16 mouse cellular contexts compared by ENCODE assay signal in the genomic region with DNA sequence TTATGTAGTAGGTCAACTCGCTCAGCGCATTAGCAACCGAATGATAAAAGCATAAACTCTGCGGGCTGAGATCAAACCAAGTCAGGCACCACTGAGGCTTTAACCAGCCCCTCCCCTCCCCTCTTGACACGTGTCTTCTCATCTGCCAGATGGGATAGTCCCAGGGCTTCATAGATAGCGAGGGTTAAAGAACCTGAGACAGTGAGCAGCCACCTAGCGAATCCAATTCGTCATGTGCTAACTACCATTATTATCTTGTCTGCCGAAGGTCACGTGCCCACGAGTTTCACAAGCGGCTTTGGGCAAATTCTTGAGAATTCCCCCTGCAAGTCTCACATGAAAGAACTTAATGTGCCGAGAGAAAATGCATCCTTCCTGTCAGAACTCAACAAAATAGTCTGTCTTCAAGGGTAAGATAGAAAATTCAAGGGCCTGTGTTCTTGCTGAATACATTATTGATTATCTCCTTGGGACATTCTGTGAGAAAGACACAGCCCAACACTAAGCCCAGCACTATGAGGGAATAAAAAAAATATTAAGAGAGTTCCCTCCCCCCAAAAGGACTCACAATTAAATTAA. TPM values are rescaled to one million over a fixed set of nuclear protein-coding genes. Genes with fewer than 3 reads are reported as not detected.
DNase-seq lines count a peak whose midpoint lies in the region; ATAC-seq lines count a peak whose summit lies in the region.
"Had no signal": no experiment of that assay in that cellular context is flagged by ENCODE, and none has a peak within 500 bp of the region (broad histone marks: within the 10 kb centered on the region; RNA-seq: fewer than 3 reads in every experiment).

No protein-coding gene starts in this region.

- no peak overlapping the region for H3K4me2 ChIP-seq in embryonic facial prominence, embryonic 14.5 days (ENCODE audit: low read depth, low read length)
- H3K4me2 ChIP-seq: forebrain, embryonic 12.5 days had no signal

- H3K27ac ChIP-seq in embryonic facial prominence, embryonic 14.5 days (replicated peaks; ENCODE audit: low read depth, low read length) = no peak overlapping the region
- no peak overlapping the region for H3K27ac ChIP-seq in embryonic facial prominence, embryonic 10.5 days (replicated peaks)
- H3K27ac ChIP-seq: embryonic facial prominence, embryonic 12.5 days; forebrain, embryonic 12.5 days; macrophage had no signal

- H3K4me1 ChIP-seq in embryonic facial prominence, embryonic 14.5 days (ENCODE audit: control insufficient read depth, insufficient read depth, low read length) = peaks cover 19% of the 10 kb centered on the region
- peaks cover 63% of the 10 kb centered on the region for H3K4me1 ChIP-seq in embryonic facial prominence, embryonic 10.5 days

- peaks cover 23% of the 10 kb centered on the region for H3K36me3 ChIP-seq in embryonic facial prominence, embryonic 14.5 days (ENCODE audit: control insufficient read depth, insufficient read depth, low read length)
- peaks cover 25% of the 10 kb centered on the region for H3K36me3 ChIP-seq in embryonic facial prominence, embryonic 10.5 days (replicated peaks)

- H3K9ac ChIP-seq in embryonic facial prominence, embryonic 14.5 days (ENCODE audit: low read depth, low read length) = 0 out of 2 replicates have a peak overlapping the region, but pooled peaks have one; percentile 5
- H3K9ac ChIP-seq: embryonic facial prominence, embryonic 12.5 days; forebrain, embryonic 12.5 days had no signal

- H3K9me3 ChIP-seq in embryonic facial prominence, embryonic 14.5 days (ENCODE audit: control insufficient read depth, low read length) = no peaks in the 10 kb centered on the region
- H3K9me3 ChIP-seq in embryonic facial prominence, embryonic 10.5 days = no peaks in the 10 kb centered on the region
- H3K9me3 ChIP-seq: embryonic facial prominence, embryonic 12.5 days; forebrain, embryonic 12.5 days had no signal

- H3K4me3 ChIP-seq in embryonic facial prominence, embryonic 14.5 days (ENCODE audit: low read depth, low read length) = no peak overlapping the region
- no peak overlapping the region for H3K4me3 ChIP-seq in embryonic facial prominence, embryonic 10.5 days
- H3K4me3 ChIP-seq: embryonic facial prominence, embryonic 12.5 days had no signal

- DNase-seq in embryonic facial prominence, embryonic 14.5 days (ENCODE audit: low spot score) = no peak
- no peak for DNase-seq in embryonic facial prominence, embryonic 10.5 days (ENCODE audit: low spot score)
- peak; percentile 71 for DNase-seq in thymus, postnatal 0 days (ENCODE audit: low spot score)
- no peak for DNase-seq in thymus, adult 18-20 months
- peak; percentile 32 for DNase-seq in yolk sac, embryonic 10.5 days (ENCODE audit: low spot score)
- no peak for DNase-seq in kidney, postnatal 10 days
- DNase-seq in layer of hippocampus, adult 9-11 months = no peak
- DNase-seq: adrenal gland, adult 8-10 months; B cell, adult 2 months; gastrocnemius, postnatal 36 days had no signal

- WGBS in embryonic facial prominence, embryonic 14.5 days = 40% methylated on average over 13 of the region's 13 CpGs
- 52% methylated on average over 13 of the region's 13 CpGs for WGBS in embryonic facial prominence, embryonic 10.5 days

- H3K27me3 ChIP-seq in embryonic facial prominence, embryonic 14.5 days (replicated peaks; ENCODE audit: control insufficient read depth, insufficient read depth, low read length) = no peaks in the 10 kb centered on the region; the same call in 1 of the 2 replicates
- H3K27me3 ChIP-seq in embryonic facial prominence, embryonic 10.5 days (replicated peaks; ENCODE audit: low read depth, poor library complexity, severe bottlenecking) = peaks cover 6% of the 10 kb centered on the region; the same call in 1 of the 2 replicates
- H3K27me3 ChIP-seq: embryonic facial prominence, embryonic 12.5 days; Patski had no signal

- no peak for ATAC-seq in embryonic facial prominence, embryonic 14.5 days (ENCODE audit: low read depth)
- peak; percentile 41 for ATAC-seq in inflammation-experienced regulatory T-cells, adult 6 months
- ATAC-seq: intestine, embryonic 16.5 days; Patski had no signal

RNA-seq across cellular contexts. Expression of gene Cygb, which starts 15.8 kb away (rescaled TPM):
- polyA plus RNA-seq in embryonic facial prominence, embryonic 14.5 days (2014; fragmentation: Nextera tagmentation; extraction: Ambion mirVana) = 17.8 and 20.5 TPM in 2 replicates
- 5.0 and 5.7 TPM in 2 replicates for polyA plus RNA-seq in embryonic facial prominence, embryonic 10.5 days (2016; fragmentation: Nextera tagmentation; extraction: Ambion mirVana)
- 7.9 and 8.1 TPM in 2 replicates for polyA plus RNA-seq in thymus, postnatal 0 days (2015; fragmentation: Nextera tagmentation; extraction: Ambion mirVana)
- polyA plus RNA-seq in inflammation-experienced regulatory T-cells, adult 6 months (2017; shearing (Covaris generic)) = under 1 TPM in 2 of 3 experiments, not detected in 1; 0.24 to 0.32 TPM
- polyA plus RNA-seq: macrophage had no signal

RNA-seq across cellular contexts. Expression of gene Prcd, which starts 16.5 kb away (rescaled TPM):
- polyA plus RNA-seq in embryonic facial prominence, embryonic 14.5 days (2014; fragmentation: Nextera tagmentation; extraction: Ambion mirVana) = 0.84 and 2.3 TPM in 2 replicates
- 0.76 and 1.2 TPM in 2 replicates for polyA plus RNA-seq in embryonic facial prominence, embryonic 10.5 days (2016; fragmentation: Nextera tagmentation; extraction: Ambion mirVana)
- 0.27 and 0.57 TPM in 2 replicates for polyA plus RNA-seq in thymus, postnatal 0 days (2015; fragmentation: Nextera tagmentation; extraction: Ambion mirVana)
- not detected for polyA plus RNA-seq in inflammation-experienced regulatory T-cells, adult 6 months (2017; shearing (Covaris generic))
- polyA plus RNA-seq: macrophage had no signal

RNA-seq across cellular contexts. Expression of gene Rhbdf2, which starts 43.1 kb away (rescaled TPM):
- polyA plus RNA-seq in embryonic facial prominence, embryonic 14.5 days (2014; fragmentation: Nextera tagmentation; extraction: Ambion mirVana) = 3.6 and 4.4 TPM in 2 replicates
- polyA plus RNA-seq in embryonic facial prominence, embryonic 10.5 days (2016; fragmentation: Nextera tagmentation; extraction: Ambion mirVana) = 5.5 and 6.1 TPM in 2 replicates
- 8.8 and 11.2 TPM in 2 replicates for polyA plus RNA-seq in thymus, postnatal 0 days (2015; fragmentation: Nextera tagmentation; extraction: Ambion mirVana)
- 1 to 10 TPM; 3.4 to 9.3 (median 3.9) TPM for polyA plus RNA-seq in inflammation-experienced regulatory T-cells, adult 6 months (2017; shearing (Covaris generic))

Comparison
In these comparisons a context has a peak if more than half of its experiments do, and no peak if none do; other contexts are left out.
1. DNase-seq: peak in thymus, postnatal 0 days (single experiment) and yolk sac, embryonic 10.5 days (single experiment); none in embryonic facial prominence, embryonic 14.5 days (single experiment), embryonic facial prominence, embryonic 10.5 days (single experiment), thymus, adult 18-20 months (0 of 2), kidney, postnatal 10 days (single experiment) and layer of hippocampus, adult 9-11 months (single experiment).